ENCODE assay signal across 10 mouse cellular contexts in the genomic region with DNA sequence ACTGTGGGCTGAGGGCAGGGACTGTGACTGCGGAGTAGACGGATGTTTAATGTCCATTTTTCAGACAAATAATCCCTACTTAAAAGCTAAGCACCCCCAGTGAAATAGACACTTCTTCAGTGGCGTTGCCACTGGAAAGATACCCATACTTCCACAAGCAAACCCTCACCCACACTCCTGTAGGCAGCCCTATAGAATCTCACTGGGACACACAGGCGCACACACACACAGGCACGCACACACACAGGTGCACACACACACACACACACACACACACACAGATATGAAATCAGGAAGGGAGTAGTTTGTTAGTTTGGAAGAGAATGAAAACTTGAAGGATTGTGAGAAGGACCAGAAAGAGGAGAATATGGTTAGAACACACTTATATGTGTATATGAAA. TPM values are rescaled to one million over a fixed set of nuclear protein-coding genes. Genes with fewer than 3 reads are reported as not detected.
DNase-seq lines count a peak whose midpoint lies in the region; ATAC-seq and TF ChIP-seq lines count a peak whose summit lies in the region.
"Had no signal": no experiment of that assay in that cellular context is flagged by ENCODE, and none has a peak within 500 bp of the region (broad histone marks: within the 10 kb centered on the region; RNA-seq: fewer than 3 reads in every experiment).

No protein-coding gene starts in this region.

- no peak for ATAC-seq in embryonic facial prominence, embryonic 13.5 days (ENCODE audit: insufficient number of reproducible peaks, insufficient read depth, low FRiP score, low TSS enrichment, low read depth)
- no peak for ATAC-seq in hindbrain, embryonic 13.5 days (ENCODE audit: low FRiP score)
- 0 out of 2 replicates have a peak, but pooled peaks have one; percentile 35 for ATAC-seq in midbrain, embryonic 13.5 days
- no peak for ATAC-seq in liver, embryonic 12.5 days

- peak overlapping the region; percentile 54 for H3ac ChIP-seq in C2C12 (ENCODE audit: control insufficient read depth, insufficient read length, low read depth)

- 85% methylated on average over 5 of the region's 5 CpGs for WGBS in embryonic facial prominence, embryonic 13.5 days
- WGBS in hindbrain, embryonic 13.5 days: 52% methylated on average over 5 of the region's 5 CpGs
- WGBS in midbrain, embryonic 13.5 days: 38% methylated on average over 5 of the region's 5 CpGs
- 82% methylated on average over 5 of the region's 5 CpGs for WGBS in liver, embryonic 12.5 days (ENCODE audit: insufficient replicate concordance)

- intact Hi-C loops in gastrocnemius, postnatal 36 days (cut with DNase I): no loop called here

- peaks cover 24% of the 10 kb centered on the region for H3K4me1 ChIP-seq in embryonic facial prominence, embryonic 13.5 days
- H3K4me1 ChIP-seq in hindbrain, embryonic 13.5 days (replicated peaks): peaks cover 23% of the 10 kb centered on the region
- peaks cover 28% of the 10 kb centered on the region for H3K4me1 ChIP-seq in midbrain, embryonic 13.5 days (replicated peaks)
- no peaks in the 10 kb centered on the region for H3K4me1 ChIP-seq in liver, embryonic 12.5 days
- H3K4me1 ChIP-seq: liver, embryonic 13.5 days had no signal

- H3K36me3 ChIP-seq in C2C12 (ENCODE audit: control insufficient read depth, insufficient read depth): peaks cover 33% of the 10 kb centered on the region
- no peaks in the 10 kb centered on the region; the same call in 1 of the 2 replicates for H3K36me3 ChIP-seq in embryonic facial prominence, embryonic 13.5 days
- H3K36me3 ChIP-seq in hindbrain, embryonic 13.5 days: no peaks in the 10 kb centered on the region; the same call in 1 of the 2 replicates
- H3K36me3 ChIP-seq in midbrain, embryonic 13.5 days: peaks cover 13% of the 10 kb centered on the region
- no peaks in the 10 kb centered on the region for H3K36me3 ChIP-seq in liver, embryonic 12.5 days
- H3K36me3 ChIP-seq: liver, embryonic 13.5 days had no signal

- H3K27me3 ChIP-seq in C2C12 (ENCODE audit: control insufficient read depth, insufficient read depth, insufficient read length): no peaks in the 10 kb centered on the region
- no peaks in the 10 kb centered on the region for H3K27me3 ChIP-seq in embryonic facial prominence, embryonic 13.5 days
- no peaks in the 10 kb centered on the region for H3K27me3 ChIP-seq in hindbrain, embryonic 13.5 days
- no peaks in the 10 kb centered on the region for H3K27me3 ChIP-seq in midbrain, embryonic 13.5 days
- no peaks in the 10 kb centered on the region for H3K27me3 ChIP-seq in liver, embryonic 12.5 days (replicated peaks)
- H3K27me3 ChIP-seq: liver, embryonic 13.5 days had no signal

- peak overlapping the region; percentile 12 for H3K4me3 ChIP-seq in C2C12 (ENCODE audit: insufficient read depth, poor library complexity, severe bottlenecking)
- H3K4me3 ChIP-seq in embryonic facial prominence, embryonic 13.5 days: no peak overlapping the region
- no peak overlapping the region for H3K4me3 ChIP-seq in hindbrain, embryonic 13.5 days
- H3K4me3 ChIP-seq in midbrain, embryonic 13.5 days (replicated peaks): no peak overlapping the region
- no peak overlapping the region for H3K4me3 ChIP-seq in liver, embryonic 12.5 days
- H3K4me3 ChIP-seq: liver, embryonic 13.5 days had no signal

- peaks cover 11% of the 10 kb centered on the region for H3K79me3 ChIP-seq in C2C12 (ENCODE audit: low read depth)

- no peak overlapping the region for H3K9ac ChIP-seq in embryonic facial prominence, embryonic 13.5 days
- no peak overlapping the region for H3K9ac ChIP-seq in hindbrain, embryonic 13.5 days
- no peak overlapping the region for H3K9ac ChIP-seq in midbrain, embryonic 13.5 days (replicated peaks)
- no peak overlapping the region for H3K9ac ChIP-seq in liver, embryonic 12.5 days
- H3K9ac ChIP-seq: liver, embryonic 13.5 days had no signal

- peak overlapping the region; percentile 46 for H3K4me2 ChIP-seq in embryonic facial prominence, embryonic 13.5 days
- H3K4me2 ChIP-seq in hindbrain, embryonic 13.5 days: peak overlapping the region; percentile 40
- H3K4me2 ChIP-seq in midbrain, embryonic 13.5 days (replicated peaks): peak overlapping the region; percentile 42
- H3K4me2 ChIP-seq in liver, embryonic 12.5 days: no peak overlapping the region
- H3K4me2 ChIP-seq: liver, embryonic 13.5 days had no signal

- peaks cover 44% of the 10 kb centered on the region for H3K79me2 ChIP-seq in C2C12 (ENCODE audit: control insufficient read depth, insufficient read depth)

- TF ChIP-seq CTCF in C2C12 (IDR thresholded peaks at IDR 0.05; ENCODE audit: control insufficient read depth, insufficient read depth, insufficient read length): no peak

- H3K27ac ChIP-seq in embryonic facial prominence, embryonic 13.5 days: peak overlapping the region; percentile 44; the same call in 1 of the 2 replicates
- H3K27ac ChIP-seq in hindbrain, embryonic 13.5 days: peak overlapping the region; percentile 83
- peak overlapping the region; percentile 83 for H3K27ac ChIP-seq in midbrain, embryonic 13.5 days
- no peak overlapping the region for H3K27ac ChIP-seq in liver, embryonic 12.5 days
- H3K27ac ChIP-seq: liver, embryonic 13.5 days had no signal

- DNase-seq in gastrocnemius, postnatal 36 days: no peak
- no peak for DNase-seq in kidney, postnatal 10 days
- DNase-seq: liver, embryonic 13.5 days; thymus, adult 2 months had no signal

- no peaks in the 10 kb centered on the region for H3K9me3 ChIP-seq in embryonic facial prominence, embryonic 13.5 days
- H3K9me3 ChIP-seq in hindbrain, embryonic 13.5 days: no peaks in the 10 kb centered on the region
- no peaks in the 10 kb centered on the region for H3K9me3 ChIP-seq in midbrain, embryonic 13.5 days
- H3K9me3 ChIP-seq in liver, embryonic 12.5 days (replicated peaks): no peaks in the 10 kb centered on the region
- H3K9me3 ChIP-seq: liver, embryonic 13.5 days had no signal

TF ChIP-seq in C2C12, 6 proteins besides CTCF, POLR2A, EP300 and RAD21:
- TF ChIP-seq MYOD1 (IDR thresholded peaks at IDR 0.05; ENCODE audit: control insufficient read depth, insufficient read length, low read depth): no peak
- TF ChIP-seq MYOG (IDR thresholded peaks at IDR 0.05; ENCODE audit: control insufficient read depth, extremely low read depth, insufficient read length): no peak

RNA-seq across cellular contexts. Expression of a gene that starts 20.3 kb away (rescaled TPM):
- 133 TPM for polyA plus RNA-seq in C2C12 (2012; fragmentation: generic; extraction: Trizol)
- 31.1 and 39.6 TPM in 2 replicates for polyA plus RNA-seq in embryonic facial prominence, embryonic 13.5 days (2015; fragmentation: Nextera tagmentation; extraction: Ambion mirVana)
- polyA plus RNA-seq in hindbrain, embryonic 13.5 days (2015; fragmentation: Nextera tagmentation; extraction: Ambion mirVana): 71.2 and 77.9 TPM in 2 replicates
- 70.8 and 72.5 TPM in 2 replicates for polyA plus RNA-seq in midbrain, embryonic 13.5 days (2015; fragmentation: Nextera tagmentation; extraction: Ambion mirVana)
- total RNA-seq in gastrocnemius, postnatal 36 days (2021): 1 to 10 TPM; 7.0 to 7.7 TPM
- polyA plus RNA-seq in liver, embryonic 12.5 days (2016; fragmentation: Nextera tagmentation; extraction: Ambion mirVana): 1.7 and 2.5 TPM in 2 replicates
- total RNA-seq: monocyte, adult 5-6 weeks had no signal
